Mouse (Mus musculus) megakaryocyte, embryonic 14.5 days (primary cell): ENCODE results near the gene Phldb3. TPM values are rescaled to one million over a fixed set of nuclear protein-coding genes. Genes with fewer than 3 reads are reported as not detected.
"Not testable (repeated sequence)": the region's sequence is repeated elsewhere in the genome, so short reads cannot be mapped to it uniquely, and the experiment has no call there.

ENCODE experiments used
- H3K27me3 ChIP-seq: replicated peaks from 2 replicates; pipeline ENCODE3; 2012; ENCODE audit warnings: inconsistent platforms
- H3K36me3 ChIP-seq: replicated peaks from 2 replicates; pipeline ENCODE3; 2012; ENCODE audit warnings: low read length, inconsistent platforms, mixed read lengths
- H3K4me1 ChIP-seq: 2 replicates; pipeline ENCODE4 v1.6.1; 2012; ENCODE audit warnings: inconsistent platforms
- H3K4me3 ChIP-seq: replicated peaks from 2 replicates; pipeline ENCODE3; 2012; ENCODE audit warnings: moderate library complexity, mild to moderate bottlenecking, inconsistent platforms
- H3K9me3 ChIP-seq: 2 replicates; pipeline ENCODE4 v1.6.1; 2012; ENCODE audit warnings: inconsistent platforms
- FLI1 ChIP-seq: IDR thresholded peaks from 2 replicates; pipeline ENCODE4 v1.6.1; 2012; ENCODE audit warnings: low read length, inconsistent platforms, mixed read lengths
- GATA1 ChIP-seq: IDR thresholded peaks from 3 replicates; pipeline ENCODE4 v1.6.1; 2012; ENCODE audit warnings: mixed read lengths, low read length, inconsistent platforms, borderline replicate concordance
- polyA plus RNA-seq: library from polyadenylated mRNA; stranded (reverse); fragments of >175 nt; gene quantifications from 2 replicates; pipeline ENCODE4 v1.2.3, GENCODE M21; 2012; ENCODE audit warnings: low replicate concordance; ENCODE audit not compliant: insufficient read depth

Gene Phldb3
- polyA plus RNA-seq, 1 experiment, result 8.9 TPM

GRCm38 (mm10) chr7:24608561-24608960 is 2.0 kb upstream of the Phldb3 start:
- Histone ChIP-seq H3K9me3 (no peaks in the 10 kb centered on the region), H3K4me1 (peaks cover 39% of the 10 kb centered on the region), H3K4me3 (peak overlapping the region; percentile 33), H3K36me3 (peaks cover 16% of the 10 kb centered on the region), H3K27me3 (peaks cover 4% of the 10 kb centered on the region)
- TF ChIP-seq FLI1, result no peak
- TF ChIP-seq GATA1, result no peak

- TF ChIP-seq GATA1 (no peak), FLI1 (no peak)
- H3K27me3 ChIP-seq, result peaks cover 4% of the 10 kb centered on the region
- no peaks in the 10 kb centered on the region for H3K9me3 ChIP-seq
- peaks cover 45% of the 10 kb centered on the region for H3K4me1 ChIP-seq
- peak overlapping the region; percentile 92 for H3K4me3 ChIP-seq
- H3K36me3 ChIP-seq, result peaks cover 20% of the 10 kb centered on the region
These were observed 424 bp downstream of the Phldb3 start for GRCm38 (mm10) chr7:24610879-24611494.

GRCm38 (mm10) chr7:24611709-24612108 is 1.1 kb downstream of the Phldb3 start:
- H3K36me3 ChIP-seq, result peaks cover 27% of the 10 kb centered on the region
- peak overlapping the region; percentile 92 for H3K4me3 ChIP-seq
- H3K27me3 ChIP-seq, result peaks cover 4% of the 10 kb centered on the region
- peaks cover 52% of the 10 kb centered on the region for H3K4me1 ChIP-seq
- H3K9me3 ChIP-seq, result no peaks in the 10 kb centered on the region
- TF ChIP-seq FLI1 (no peak), GATA1 (no peak)

- Histone ChIP-seq H3K4me3 (peak overlapping the region; percentile 28), H3K27me3 (peaks cover 4% of the 10 kb centered on the region), H3K9me3 (no peaks in the 10 kb centered on the region), H3K4me1 (peaks cover 59% of the 10 kb centered on the region), H3K36me3 (peaks cover 34% of the 10 kb centered on the region)
- no peak for TF ChIP-seq GATA1
- no peak for TF ChIP-seq FLI1
These were observed 1.8 kb downstream of the Phldb3 start for GRCm38 (mm10) chr7:24612308-24612910.

- H3K27me3 ChIP-seq, result peaks cover 4% of the 10 kb centered on the region
- peaks cover 7% of the 10 kb centered on the region; the same call in 1 of the 2 replicates for H3K9me3 ChIP-seq
- no peak overlapping the region for H3K4me3 ChIP-seq
- H3K36me3 ChIP-seq, result peaks cover 55% of the 10 kb centered on the region
- H3K4me1 ChIP-seq, result peaks cover 57% of the 10 kb centered on the region
- TF ChIP-seq FLI1 (no peak), GATA1 (no peak)
These were observed 4.3 kb downstream of the Phldb3 start for GRCm38 (mm10) chr7:24614816-24615215.

GRCm38 (mm10) chr7:24617763-24618162 is 7.2 kb downstream of the Phldb3 start:
- Histone ChIP-seq H3K9me3 (peaks cover 17% of the 10 kb centered on the region), H3K4me3 (no peak overlapping the region), H3K4me1 (peaks cover 38% of the 10 kb centered on the region), H3K27me3 (no peaks in the 10 kb centered on the region), H3K36me3 (peaks cover 77% of the 10 kb centered on the region)
- TF ChIP-seq GATA1, result no peak
- no peak for TF ChIP-seq FLI1

GRCm38 (mm10) chr7:24618374-24618773 is 7.8 kb downstream of the Phldb3 start:
- peaks cover 77% of the 10 kb centered on the region for H3K36me3 ChIP-seq
- H3K9me3 ChIP-seq, result peaks cover 21% of the 10 kb centered on the region
- not testable (repeated sequence) for H3K4me3 ChIP-seq, H3K27me3 ChIP-seq
- H3K4me1 ChIP-seq, result peaks cover 36% of the 10 kb centered on the region

GRCm38 (mm10) chr7:24619671-24620397 is 9.3 kb downstream of the Phldb3 start:
- no peaks in the 10 kb centered on the region for H3K27me3 ChIP-seq
- H3K4me3 ChIP-seq, result peak overlapping the region; percentile 42
- H3K4me1 ChIP-seq, result peaks cover 32% of the 10 kb centered on the region
- TF ChIP-seq GATA1, result no peak
- TF ChIP-seq FLI1, result no peak
- H3K9me3 ChIP-seq, result peaks cover 21% of the 10 kb centered on the region
- peaks cover 86% of the 10 kb centered on the region for H3K36me3 ChIP-seq

GRCm38 (mm10) chr7:24621193-24621592 is 10.6 kb downstream of the Phldb3 start:
- Histone ChIP-seq H3K36me3 (peaks cover 89% of the 10 kb centered on the region), H3K27me3 (no peaks in the 10 kb centered on the region), H3K4me3 (no peak overlapping the region), H3K9me3 (peaks cover 21% of the 10 kb centered on the region), H3K4me1 (peaks cover 23% of the 10 kb centered on the region)
- TF ChIP-seq FLI1 (no peak), GATA1 (no peak)

- Histone ChIP-seq H3K4me1 (peaks cover 7% of the 10 kb centered on the region), H3K9me3 (peaks cover 21% of the 10 kb centered on the region), H3K27me3 (no peaks in the 10 kb centered on the region), H3K36me3 (peaks cover 85% of the 10 kb centered on the region), H3K4me3 (no peak overlapping the region)
- TF ChIP-seq FLI1, result no peak
These were observed 12.4 kb downstream of the Phldb3 start for GRCm38 (mm10) chr7:24622967-24623366.
